Mouse (Mus musculus) lung, postnatal 0 days (tissue): ENCODE measurements around the gene Atf6. TPM values are rescaled to one million over a fixed set of nuclear protein-coding genes. Genes with fewer than 3 reads are reported as not detected.

Experiments
- ATAC-seq: fragments of 200-750 bp; cut with Nextera tagmentation; 2 replicates; pipeline ENCODE4 v1.8.0; 2017; ENCODE audit warnings: moderate library complexity
- DNase-seq: peaks from one replicate; pipeline ENCODE4 v3.0.0-alpha.2; 2016; ENCODE audit warnings: low spot score
- H3K27ac ChIP-seq: fragments of 300-500 bp; sonication (generic); 2 replicates; pipeline ENCODE4 v1.5.1; 2014; ENCODE audit warnings: antibody characterized with exemption, mild to moderate bottlenecking, low read length, mixed read lengths
- H3K27me3 ChIP-seq: fragments of 300-500 bp; sonication (generic); replicated peaks from 2 replicates; pipeline ENCODE4 v1.6.1; 2014; ENCODE audit warnings: low read length, mixed read lengths; ENCODE audit not compliant: insufficient read depth
- H3K36me3 ChIP-seq: fragments of 300-500 bp; sonication (generic); 2 replicates; pipeline ENCODE4 v1.6.1; 2014; ENCODE audit warnings: low read length, mixed read lengths; ENCODE audit not compliant: insufficient read depth
- H3K4me1 ChIP-seq: fragments of 300-500 bp; sonication (generic); 2 replicates; pipeline ENCODE4 v1.6.1; 2014; ENCODE audit warnings: antibody characterized with exemption, low read depth, low read length, mixed read lengths; ENCODE audit not compliant: insufficient read depth
- H3K4me2 ChIP-seq: fragments of 300-500 bp; sonication (generic); replicated peaks from 2 replicates; pipeline ENCODE4 v1.6.1; 2014; ENCODE audit warnings: low read depth, mild to moderate bottlenecking, low read length, moderate library complexity, mixed read lengths
- H3K4me3 ChIP-seq: fragments of 300-500 bp; sonication (generic); 2 replicates; pipeline ENCODE4 v1.5.1; 2014; ENCODE audit warnings: low read depth, low read length
- H3K9ac ChIP-seq: fragments of 300-500 bp; sonication (generic); replicated peaks from 2 replicates; pipeline ENCODE4 v1.6.1; 2014; ENCODE audit warnings: low read depth, mild to moderate bottlenecking
- H3K9me3 ChIP-seq: fragments of 300-500 bp; sonication (generic); 2 replicates; pipeline ENCODE4 v1.6.1; 2016; ENCODE audit warnings: low read length, mixed read lengths
- CTCF ChIP-seq: IDR thresholded peaks from 2 replicates; pipeline ENCODE4 v1.5.1; 2016; ENCODE audit warnings: antibody characterized with exemption, mild to moderate bottlenecking
- EP300 ChIP-seq: IDR thresholded peaks from 2 replicates; pipeline ENCODE4 v1.6.1; 2016; ENCODE audit warnings: antibody characterized with exemption, mild to moderate bottlenecking, control low read depth
- WGBS: fragments of 180-500 bp; shearing (Covaris S2); extraction: QIAGEN DNeasy Blood & Tissue Kit; methylation state at CpG from one replicate; pipeline ENCODE4 v1.1.7; 2014; 5-methylcytosine and 5-hydroxymethylcytosine counted together
- polyA plus RNA-seq: library from polyadenylated mRNA; unstranded; fragments of >200 nt; fragmentation: Nextera tagmentation; extraction: Ambion mirVana; gene quantifications from 2 replicates; pipeline ENCODE4 v1.2.1, GENCODE M21; 2015

The Atf6 gene
- polyA plus RNA-seq, 1 experiment from 2014 or later: 11.0 TPM

DNA sequence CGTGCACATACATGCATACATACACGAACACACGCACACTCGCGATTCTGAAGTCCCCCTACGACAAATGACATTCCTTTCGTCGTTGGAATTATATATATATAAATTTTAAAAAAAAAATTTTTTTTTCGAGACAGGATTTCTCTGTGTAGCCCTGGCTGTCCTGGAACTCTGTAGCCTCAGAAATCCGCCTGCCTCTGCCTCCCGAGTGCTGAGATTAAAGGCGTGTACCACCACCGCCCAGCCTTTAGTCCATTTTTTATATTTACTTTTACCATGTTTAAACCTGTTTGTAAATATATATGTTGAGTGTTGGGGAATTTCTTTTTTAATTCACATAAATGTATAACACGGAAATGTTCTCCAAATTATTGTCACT, 1.3 kb upstream of the Atf6 start:
- ATAC-seq (no peak), DNase-seq (no peak)
- Histone ChIP-seq H3K36me3 (no peaks in the 10 kb centered on the region), H3K27me3 (no peaks in the 10 kb centered on the region), H3K4me1 (no peaks in the 10 kb centered on the region; the same call in 1 of the 2 replicates), H3K9me3 (no peaks in the 10 kb centered on the region), H3K27ac (no peak overlapping the region), H3K9ac (peak overlapping the region; percentile 90; the same call in 1 of the 2 replicates), H3K4me3 (peak overlapping the region; percentile 93), H3K4me2 (peak overlapping the region; percentile 72)
- WGBS: 13% methylated on average over 14 of the region's 14 CpGs
- TF ChIP-seq CTCF (no peak), EP300 (no peak; the same call in 1 of the 2 replicates)

DNA sequence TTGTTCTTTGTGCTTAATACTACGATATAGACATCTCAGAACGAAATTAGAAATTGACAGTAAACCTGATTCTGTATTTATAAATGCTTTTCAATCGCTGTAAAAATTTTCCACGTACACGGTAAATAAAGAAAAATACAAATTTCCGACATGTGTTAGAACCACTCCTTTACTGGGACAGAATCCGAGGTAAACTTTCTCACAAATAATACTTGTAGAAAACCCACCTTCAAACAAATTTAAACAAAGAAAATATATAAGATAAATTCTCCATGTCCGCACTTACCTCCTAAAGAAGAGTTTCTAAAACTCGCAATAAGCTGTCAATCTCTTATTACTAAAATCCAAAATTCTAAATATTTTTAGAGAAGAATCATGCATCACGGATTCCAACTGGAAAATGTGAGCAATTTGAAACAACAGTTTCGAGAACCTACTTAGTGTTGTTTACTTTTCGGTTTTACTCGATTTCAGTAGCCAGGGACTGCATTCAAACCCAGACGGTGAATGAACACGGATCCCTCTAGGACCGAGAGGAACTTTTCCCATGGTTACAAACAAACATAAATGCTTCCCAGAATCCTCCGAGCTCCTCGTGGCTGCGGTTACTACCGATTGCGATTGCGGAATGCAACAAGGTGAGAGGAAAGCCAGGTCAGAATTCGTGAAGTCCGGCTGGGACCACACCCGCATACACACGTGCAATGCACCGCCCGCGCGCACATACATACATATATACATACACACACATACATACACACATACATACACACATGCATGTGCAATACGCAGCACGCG, 735 bp upstream of the Atf6 start:
- H3K9me3 ChIP-seq: no peaks in the 10 kb centered on the region
- ATAC-seq: peak; percentile 90
- under 1% methylated on average over 33 of the region's 33 CpGs for WGBS
- peak; percentile 55 for TF ChIP-seq EP300
- no peak for TF ChIP-seq CTCF
- H3K27ac ChIP-seq: peak overlapping the region; percentile 88
- H3K27me3 ChIP-seq: no peaks in the 10 kb centered on the region
- H3K4me1 ChIP-seq: no peaks in the 10 kb centered on the region; the same call in 1 of the 2 replicates
- H3K36me3 ChIP-seq: no peaks in the 10 kb centered on the region
- peak overlapping the region; percentile 72 for H3K4me2 ChIP-seq
- peak overlapping the region; percentile 93 for H3K4me3 ChIP-seq
- H3K9ac ChIP-seq: peak overlapping the region; percentile 90
- peak; percentile 96 for DNase-seq

DNA sequence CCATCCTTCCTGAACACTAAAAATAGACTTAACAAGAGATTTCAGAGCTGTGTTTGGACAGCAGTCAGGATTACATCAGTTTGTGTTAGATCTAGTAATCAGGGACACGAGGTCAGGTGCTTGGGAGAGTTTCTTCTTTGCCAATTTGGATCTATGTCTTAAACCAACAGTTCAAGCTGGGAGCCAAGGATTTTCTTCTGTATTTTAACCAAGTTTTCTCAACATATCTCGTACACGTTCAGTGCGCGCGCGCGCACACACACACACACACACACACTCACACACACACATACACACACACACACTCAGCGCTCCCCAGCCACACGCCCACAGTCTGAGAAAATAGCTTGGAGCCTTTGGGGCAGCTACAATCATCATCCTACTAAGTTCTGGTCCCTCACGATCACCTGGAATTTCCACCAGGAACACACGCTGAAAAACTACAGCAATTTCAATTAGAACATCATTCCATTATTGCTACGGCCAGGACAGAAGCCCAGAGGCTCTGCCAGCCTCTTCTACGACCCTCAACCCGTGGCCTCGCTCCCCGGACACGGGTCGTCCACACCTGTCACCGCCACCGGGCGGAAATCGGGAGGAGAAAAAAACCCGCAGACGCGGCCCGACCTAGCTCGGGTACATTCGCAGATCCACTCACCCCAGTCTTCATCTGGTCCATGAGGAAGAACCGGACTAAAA, 430 bp downstream of the Atf6 start:
- Histone ChIP-seq H3K36me3 (no peaks in the 10 kb centered on the region), H3K4me1 (no peaks in the 10 kb centered on the region; the same call in 1 of the 2 replicates), H3K4me2 (peak overlapping the region; percentile 72), H3K4me3 (peak overlapping the region; percentile 93), H3K9ac (peak overlapping the region; percentile 90), H3K9me3 (no peaks in the 10 kb centered on the region), H3K27ac (peak overlapping the region; percentile 88), H3K27me3 (no peaks in the 10 kb centered on the region)
- ATAC-seq (peak; percentile 32), DNase-seq (peak; percentile 80)
- TF ChIP-seq EP300 (no peak), CTCF (no peak)
- 2% methylated on average over 30 of the region's 30 CpGs for WGBS

DNA sequence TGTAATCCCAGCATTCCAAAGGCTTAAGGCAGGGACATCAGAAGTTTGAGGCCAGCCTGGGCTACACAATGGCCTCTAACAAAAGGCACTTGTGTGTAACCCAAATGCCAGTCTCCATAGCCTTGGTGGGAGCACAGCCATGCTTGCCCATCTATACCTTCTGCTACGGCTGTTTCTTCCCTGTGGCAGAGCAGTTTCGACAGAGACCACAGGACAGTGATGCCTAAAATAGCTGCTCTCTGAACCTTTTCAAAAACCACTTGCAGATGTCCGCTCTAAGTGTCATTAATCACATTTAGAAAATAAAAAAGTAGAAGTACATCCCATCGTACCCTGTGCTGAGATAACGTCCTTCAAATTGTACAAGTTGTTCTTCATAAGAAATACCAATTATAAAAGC, 2.2 kb downstream of the Atf6 start:
- WGBS: 71% methylated on average over 5 of the region's 5 CpGs
- Histone ChIP-seq H3K9ac (no peak overlapping the region), H3K4me3 (no peak overlapping the region), H3K27me3 (no peaks in the 10 kb centered on the region), H3K9me3 (no peaks in the 10 kb centered on the region), H3K4me2 (no peak overlapping the region), H3K36me3 (no peaks in the 10 kb centered on the region), H3K4me1 (no peaks in the 10 kb centered on the region; the same call in 1 of the 2 replicates), H3K27ac (no peak overlapping the region)
- ATAC-seq (no peak), DNase-seq (no peak)
- no peak for TF ChIP-seq EP300

DNA sequence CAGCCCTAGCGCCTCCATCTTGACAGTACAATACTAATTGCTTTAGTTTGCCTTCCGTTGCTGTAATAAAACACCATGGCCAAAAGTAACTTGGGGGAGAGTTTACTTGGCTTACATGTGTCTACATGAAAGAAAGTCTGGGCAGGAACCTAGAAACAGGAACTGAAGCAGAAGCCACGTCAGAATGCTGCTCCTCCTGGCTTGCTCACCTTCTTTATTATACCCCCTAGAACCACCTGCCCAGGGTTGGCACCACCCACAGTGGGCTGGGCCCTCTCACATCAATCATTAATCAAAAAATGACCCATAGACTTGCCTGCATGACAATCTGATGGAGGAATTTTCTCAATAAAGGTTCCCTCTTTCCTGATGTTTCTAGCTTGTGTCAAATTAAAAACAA, 2.8 kb downstream of the Atf6 start:
- Histone ChIP-seq H3K9me3 (no peaks in the 10 kb centered on the region), H3K4me2 (no peak overlapping the region), H3K4me1 (no peaks in the 10 kb centered on the region; the same call in 1 of the 2 replicates), H3K9ac (no peak overlapping the region), H3K27me3 (no peaks in the 10 kb centered on the region), H3K4me3 (no peak overlapping the region), H3K36me3 (no peaks in the 10 kb centered on the region), H3K27ac (no peak overlapping the region)
- WGBS: 78% methylated on average over 3 of the region's 3 CpGs
- no peak for DNase-seq
- TF ChIP-seq CTCF (no peak), EP300 (no peak)
- no peak for ATAC-seq

DNA sequence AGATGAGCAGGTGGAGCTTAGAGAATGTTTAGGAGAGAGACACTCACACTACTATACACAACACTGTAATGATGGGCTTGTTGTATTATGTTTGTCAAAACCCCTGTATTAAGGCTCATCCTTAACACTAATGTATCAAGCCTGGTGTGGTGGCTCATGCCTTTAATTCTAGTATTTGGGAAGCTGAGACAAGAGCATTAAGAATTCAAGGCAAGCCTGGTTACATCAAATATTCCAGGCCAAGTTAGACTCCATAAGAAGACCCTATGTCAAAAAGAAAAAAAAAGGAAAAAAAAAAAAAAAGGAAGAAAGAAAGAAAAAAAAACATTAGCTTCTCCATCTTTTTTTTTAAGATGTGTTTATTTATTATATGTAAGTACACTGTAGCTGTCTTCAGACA, 3.3 kb downstream of the Atf6 start:
- Histone ChIP-seq H3K4me3 (no peak overlapping the region), H3K9ac (no peak overlapping the region), H3K4me1 (no peaks in the 10 kb centered on the region; the same call in 1 of the 2 replicates), H3K36me3 (no peaks in the 10 kb centered on the region), H3K27ac (no peak overlapping the region), H3K27me3 (no peaks in the 10 kb centered on the region), H3K4me2 (no peak overlapping the region), H3K9me3 (no peaks in the 10 kb centered on the region)
- ATAC-seq: no peak
- DNase-seq: no peak
- TF ChIP-seq EP300 (no peak), CTCF (no peak)
